Mouse (Mus musculus) cerebellum, postnatal 14 days (tissue): ENCODE data around the gene Ifitm3.
"Not testable (repeated sequence)": the region's sequence is repeated elsewhere in the genome, so short reads cannot be mapped to it uniquely, and the experiment has no call there.

Source experiments
- DNase-seq, 2 experiments: peaks; one replicate each; pipeline ENCODE4 v3.0.0; 2021; ENCODE audit warnings: mixed read lengths in 2 of 2

Ifitm3 gene

GRCm38 (mm10) chr7:141010593-141010992 lies at the start of gene Ifitm3:
Gene Ifitm3 (minus strand): TSS chr7:141010770.
- DNase-seq: no peak

GRCm38 (mm10) chr7:141059929-141060328 lies 49.4 kb upstream of the Ifitm3 start:
- peak in 1 of 2 experiments; percentile 21 for DNase-seq

GRCm38 (mm10) chr7:141058601-141059341 lies 48.2 kb upstream of the Ifitm3 start:
- DNase-seq: no peak

DNA sequence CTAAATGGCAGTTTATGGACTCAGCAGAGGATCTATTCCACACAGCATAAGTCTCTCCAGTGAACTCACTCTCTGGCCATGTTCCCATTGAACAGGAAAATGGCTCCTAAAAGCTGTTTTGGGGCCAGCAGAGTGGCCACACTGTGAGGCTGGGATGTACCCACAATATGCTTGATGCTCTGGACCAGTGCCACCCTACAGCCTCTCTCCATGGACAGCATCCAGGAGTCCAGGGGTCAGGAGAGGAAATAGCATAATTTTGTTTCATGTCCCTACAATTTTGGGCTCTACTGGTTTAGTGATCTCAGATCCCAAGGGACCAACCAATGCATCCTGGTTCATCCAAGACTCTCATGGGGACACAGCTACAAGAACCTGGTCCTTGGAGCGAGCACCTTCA lies 47.0 kb upstream of the Ifitm3 start:
- DNase-seq: peak; percentile 31 to 35

- no peak for DNase-seq
Observed at GRCm38 (mm10) chr7:141056976-141057375, 46.4 kb upstream of the Ifitm3 start.

DNA sequence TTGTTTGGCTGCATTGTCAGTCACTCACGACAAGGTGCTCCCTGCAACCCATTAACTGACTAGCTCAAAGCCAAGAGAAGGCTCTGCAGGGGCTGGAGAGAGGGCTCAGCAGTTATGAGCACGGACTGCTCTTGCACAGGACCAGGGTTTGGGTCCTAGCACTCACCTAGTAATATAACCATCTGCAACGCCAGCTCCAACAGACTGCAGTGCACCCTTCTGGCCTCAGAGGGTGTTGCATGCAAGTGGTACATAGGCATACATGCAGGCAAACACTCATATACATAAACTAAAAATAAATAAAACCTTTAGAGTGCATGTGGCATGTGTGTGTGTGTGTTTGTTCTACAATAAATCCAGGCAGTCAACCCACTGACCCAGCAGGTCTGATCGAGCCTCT lies 45.2 kb upstream of the Ifitm3 start:
- DNase-seq: no peak

GRCm38 (mm10) chr7:141052421-141052820 lies 41.9 kb upstream of the Ifitm3 start:
- DNase-seq: no peak

GRCm38 (mm10) chr7:141052016-141052415 lies 41.4 kb upstream of the Ifitm3 start:
- DNase-seq: no peak

DNA sequence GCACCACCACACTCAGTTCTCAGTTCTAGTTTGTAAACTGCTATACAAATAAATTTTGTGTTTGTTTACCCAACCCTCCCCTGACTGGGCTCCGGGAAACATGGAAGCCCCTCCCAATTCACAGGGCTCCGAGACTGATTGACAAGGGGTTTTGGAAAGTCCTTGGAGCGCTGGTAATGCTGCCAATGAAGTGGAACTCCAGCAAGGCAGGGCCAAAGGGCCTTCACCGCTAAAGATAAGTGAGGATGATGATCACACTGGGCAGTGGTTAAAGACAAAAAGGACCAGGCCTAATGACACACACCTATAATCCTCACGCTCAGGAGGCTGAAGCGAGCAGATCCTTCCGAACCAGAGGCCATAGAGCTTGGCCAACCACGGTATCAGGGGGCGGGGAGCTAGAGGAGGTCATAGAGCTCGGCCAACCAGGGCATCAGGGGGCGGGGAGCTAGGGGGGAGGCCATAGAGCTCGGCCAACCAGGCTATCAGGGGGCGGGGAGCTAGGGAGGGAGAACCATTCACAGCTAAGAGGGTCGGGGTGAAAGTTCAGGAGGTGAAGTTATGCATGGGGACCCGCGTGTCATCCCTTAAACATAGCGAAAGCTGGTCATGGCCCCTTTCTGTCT lies 40.6 kb upstream of the Ifitm3 start:
- DNase-seq: no peak

DNA sequence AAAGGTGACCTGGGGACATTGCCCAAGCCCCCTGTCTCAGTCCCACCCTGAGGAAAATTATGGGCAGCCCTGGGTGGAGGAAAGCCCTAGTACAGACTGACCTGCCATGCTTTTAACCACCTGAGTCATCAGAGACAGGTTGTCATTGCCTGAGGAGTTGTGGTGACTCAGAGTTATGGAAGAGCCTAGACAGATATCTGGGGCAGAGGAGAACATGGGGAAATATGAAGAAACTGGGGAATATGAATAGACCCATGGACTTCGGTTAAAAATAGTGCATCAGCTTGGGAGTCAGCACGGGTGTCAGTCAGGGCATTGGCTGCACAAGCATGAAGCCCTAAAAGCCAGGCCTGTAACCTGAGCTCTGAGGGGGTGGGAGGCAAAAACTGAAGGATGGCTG lies 38.8 kb upstream of the Ifitm3 start:
- DNase-seq: no peak

DNA sequence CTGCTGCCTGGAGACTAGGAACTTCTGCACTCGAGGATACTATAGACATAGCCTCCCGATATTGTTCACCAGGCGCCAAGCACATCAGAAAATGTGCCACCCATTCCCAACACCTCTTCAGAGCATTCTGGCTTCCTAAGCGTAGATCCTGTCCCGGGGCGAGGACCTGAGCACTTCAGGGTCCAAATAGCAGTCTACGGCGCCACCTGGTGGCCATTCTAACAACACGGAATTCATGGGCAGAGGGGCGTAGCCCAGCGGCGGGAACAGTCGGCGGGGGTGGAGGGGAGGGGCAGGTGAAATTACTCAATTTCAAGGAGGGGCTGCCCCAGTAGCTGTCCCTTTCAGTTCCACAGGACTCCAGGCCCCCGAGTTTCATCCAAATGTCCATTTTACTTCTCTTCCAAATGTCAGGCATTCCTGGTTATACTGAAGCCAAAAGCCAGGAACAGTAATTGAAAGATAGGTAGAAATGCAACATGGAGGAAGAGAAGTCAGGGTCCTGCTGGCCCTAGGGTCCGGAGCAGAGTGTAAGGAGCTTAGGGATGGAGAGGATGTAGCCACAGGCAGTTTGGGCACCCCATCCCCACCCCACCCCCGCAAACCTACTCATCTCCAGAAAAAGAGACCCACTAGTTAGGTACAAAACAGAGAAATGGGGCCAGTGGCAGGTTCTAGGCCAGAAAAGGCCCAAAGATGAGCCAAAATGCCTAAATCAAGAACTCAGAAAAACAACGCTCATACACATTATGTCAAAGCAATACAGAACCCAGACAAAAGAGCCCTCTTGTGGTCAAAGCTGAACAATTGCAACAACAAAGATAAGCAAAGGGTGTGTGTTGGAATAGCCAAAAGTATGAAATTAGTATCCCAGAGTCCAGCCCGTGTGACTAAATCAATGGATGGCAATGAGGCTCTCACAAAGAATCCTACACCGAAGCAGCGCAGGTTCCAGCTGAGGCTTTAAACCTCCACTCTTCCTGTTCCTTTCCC lies 38.0 kb upstream of the Ifitm3 start:
- DNase-seq: peak; percentile 95 to 96

DNA sequence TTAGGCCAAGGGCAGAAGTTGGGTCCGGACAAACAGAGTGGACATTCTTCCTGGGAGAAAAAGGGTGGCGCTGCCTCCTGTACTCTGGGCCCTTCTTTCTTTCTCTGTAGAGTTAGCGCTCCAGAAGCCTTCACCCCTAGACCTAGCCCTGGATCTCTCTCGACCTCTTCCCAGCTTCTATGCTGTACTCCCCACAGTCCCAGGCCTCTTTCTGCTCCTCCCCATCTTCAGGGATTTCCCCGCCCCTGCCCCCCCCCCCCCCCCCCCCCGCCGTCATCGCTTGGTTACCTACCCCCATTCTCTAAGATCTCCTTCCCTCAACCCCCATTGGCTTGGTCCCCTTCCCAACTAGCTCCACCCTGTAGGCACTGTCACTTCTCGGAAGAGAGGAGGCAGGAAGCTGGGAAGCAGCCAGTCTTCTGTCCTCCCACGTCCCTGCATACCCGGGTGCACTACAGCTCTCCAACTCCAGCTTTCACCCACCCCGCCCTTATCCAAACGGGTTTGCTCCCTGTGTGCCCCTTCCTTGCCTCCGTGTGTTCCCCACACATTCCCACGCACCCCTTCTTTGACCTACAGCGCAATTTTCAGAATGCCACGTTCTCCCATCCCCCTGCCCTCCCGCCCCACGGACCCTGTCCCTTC lies 37.1 kb upstream of the Ifitm3 start:
- peak; percentile 74 to 76 for DNase-seq

DNA sequence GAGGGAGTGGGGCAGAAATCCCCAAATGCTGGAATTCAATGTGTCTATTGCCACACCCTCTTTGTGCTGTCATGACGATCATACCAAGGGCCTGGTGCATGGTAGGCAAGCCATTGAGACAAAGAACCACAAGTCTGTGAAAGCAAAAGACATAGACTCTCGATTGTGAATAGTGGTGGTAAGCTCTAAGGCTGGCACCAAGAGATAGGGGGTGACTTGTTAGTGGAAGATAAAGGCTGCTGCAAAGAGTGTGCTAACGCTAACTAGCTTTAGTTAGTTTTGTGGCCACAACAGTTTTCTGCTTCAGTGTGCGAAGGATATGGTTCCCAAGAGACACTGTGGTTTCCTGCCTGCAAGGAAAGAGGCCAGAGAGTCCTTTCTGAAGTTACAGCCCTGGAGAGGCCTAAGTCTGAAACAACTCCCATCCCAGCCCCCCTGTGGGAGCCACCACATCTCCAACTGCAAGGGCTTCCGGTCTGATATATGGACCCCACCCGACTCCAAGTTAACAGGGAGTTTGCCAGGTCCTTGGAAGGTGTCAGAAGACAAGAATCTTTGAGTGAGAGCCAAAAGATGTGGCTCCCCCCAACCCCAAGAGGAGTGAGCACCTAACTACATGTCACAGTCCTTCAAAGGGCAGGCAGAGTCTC lies 36.5 kb upstream of the Ifitm3 start:
- DNase-seq: no peak

GRCm38 (mm10) chr7:141042539-141042938 lies 32.0 kb upstream of the Ifitm3 start:
- DNase-seq: no peak

DNA sequence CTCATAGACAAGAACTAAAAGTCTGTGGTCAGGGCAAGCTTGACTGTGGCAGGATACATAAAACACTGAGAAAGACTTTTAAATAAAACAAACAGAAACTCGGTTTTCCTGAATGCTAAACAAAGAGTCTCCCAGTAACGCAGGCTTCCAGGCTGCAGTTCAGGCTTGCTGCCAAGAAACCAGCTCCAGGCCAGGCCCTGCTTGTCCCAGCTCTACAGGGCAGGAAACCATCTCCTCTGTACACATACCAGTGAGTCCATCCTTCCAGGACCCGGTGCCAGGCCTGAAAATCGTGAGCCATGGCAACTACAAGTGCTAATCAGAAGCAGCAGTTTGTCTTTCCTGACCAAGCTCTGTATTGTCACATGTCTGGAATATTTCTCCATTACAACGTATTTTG lies 31.1 kb upstream of the Ifitm3 start:
- DNase-seq: peak; percentile 70 to 78

GRCm38 (mm10) chr7:141040867-141041606 lies 30.5 kb upstream of the Ifitm3 start:
- no peak for DNase-seq

DNA sequence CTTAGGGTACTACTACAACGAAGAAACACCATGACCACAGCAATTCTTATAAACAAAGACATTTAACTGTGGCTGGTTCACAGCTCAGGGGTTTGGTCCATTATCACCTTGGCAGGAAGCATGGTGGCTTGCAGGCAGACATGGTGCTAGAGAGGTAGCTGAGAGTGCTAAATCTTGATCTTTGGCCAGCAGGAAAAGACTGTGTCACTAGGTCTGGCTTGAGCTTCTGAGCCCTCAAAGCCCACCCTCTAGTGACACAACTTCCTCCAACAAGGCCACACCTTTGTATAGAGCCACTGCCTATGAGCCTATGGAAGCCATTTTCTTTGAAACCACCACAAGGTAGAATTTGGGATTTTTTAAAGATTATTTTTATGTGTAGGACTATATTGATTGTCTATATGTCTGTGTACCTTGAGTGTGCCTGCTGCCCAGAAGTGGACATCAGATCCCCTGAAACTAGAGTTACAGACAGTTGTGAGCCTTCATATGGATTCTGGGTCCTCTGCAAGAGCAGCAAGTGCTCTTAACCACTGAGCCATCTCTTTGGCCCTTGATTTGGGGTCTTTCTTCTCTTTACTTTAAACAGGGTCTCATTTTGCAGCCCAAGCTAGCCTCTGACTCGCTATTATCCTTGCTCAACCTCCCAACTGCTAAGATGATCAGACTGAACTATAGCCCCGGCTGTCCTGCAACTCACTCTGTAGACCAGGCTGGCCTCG lies 29.0 kb upstream of the Ifitm3 start:
- no peak for DNase-seq

DNA sequence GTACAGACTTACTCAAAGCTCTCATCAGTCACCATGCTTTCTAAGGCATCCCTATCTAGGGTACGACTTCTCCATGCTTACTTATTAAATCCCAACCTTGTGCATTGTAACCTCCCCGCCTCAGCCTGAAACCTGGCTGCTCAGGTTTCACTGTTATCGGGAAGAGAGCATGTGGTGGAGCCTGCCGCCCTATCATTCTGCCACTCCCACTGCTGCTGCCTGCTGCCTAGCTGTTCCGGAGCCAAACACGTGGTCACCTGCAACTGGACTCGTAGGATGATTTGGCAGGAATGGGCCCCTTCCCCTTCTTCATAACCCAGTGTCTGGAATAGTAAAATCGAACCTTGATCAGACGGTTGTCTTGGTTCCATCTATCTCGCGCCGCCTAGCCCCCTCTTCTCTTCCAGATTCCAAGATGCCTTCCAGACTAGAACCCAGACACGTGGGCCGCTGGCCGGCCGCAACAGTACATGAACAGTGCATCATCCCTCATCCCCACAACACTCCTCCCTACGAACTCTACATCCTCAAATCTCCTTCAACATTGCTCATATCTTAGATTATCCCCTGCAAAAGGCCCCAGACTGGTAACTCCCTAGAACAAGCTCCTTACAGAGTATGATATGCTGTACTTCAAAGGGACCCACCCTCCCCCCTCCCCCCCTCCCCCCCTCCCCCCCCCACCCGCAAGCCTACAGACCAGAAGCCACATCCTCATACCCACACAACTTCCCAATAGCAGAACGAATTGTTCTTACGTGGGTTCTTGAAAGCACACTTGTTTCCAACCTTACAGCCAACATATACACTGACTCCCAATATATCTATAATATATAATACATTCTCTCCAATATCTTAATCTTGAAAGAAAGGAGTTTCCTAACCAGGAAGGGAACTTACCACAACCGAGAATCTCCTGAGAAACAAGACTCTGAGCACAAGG lies 27.8 kb upstream of the Ifitm3 start:
- DNase-seq: no peak

DNA sequence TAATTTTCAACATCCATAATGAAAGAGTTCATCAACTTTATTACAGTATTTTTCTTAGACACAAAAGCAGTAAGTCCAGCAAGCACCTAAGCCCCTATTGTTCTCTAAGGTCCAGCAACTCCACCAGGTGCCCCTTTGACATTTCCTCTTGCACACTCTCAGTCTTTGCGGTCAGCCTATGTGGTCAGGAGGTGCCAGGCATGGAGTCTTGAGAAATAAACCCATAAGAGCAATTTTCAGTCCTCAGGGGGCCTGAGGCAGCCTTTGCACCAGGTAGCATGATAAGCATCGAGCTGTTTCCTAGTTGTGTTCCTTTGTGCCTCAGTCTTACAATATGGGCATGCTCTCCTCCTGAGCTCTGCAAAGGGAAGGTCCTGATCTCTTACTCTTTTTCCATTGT lies 26.1 kb upstream of the Ifitm3 start:
- not testable (repeated sequence) for DNase-seq
